Mouse (Mus musculus) stomach, embryonic 14.5 days (tissue): ENCODE results near the gene N4bp2. TPM values are rescaled to one million over a fixed set of nuclear protein-coding genes. Genes with fewer than 3 reads are reported as not detected.

Experiments
- ATAC-seq: fragments of 200-750 bp; cut with Nextera tagmentation; 2 replicates; pipeline ENCODE4 v1.8.0; 2017; ENCODE audit warnings: low read depth, moderate TSS enrichment; ENCODE audit not compliant: insufficient number of reproducible peaks, insufficient read depth, low FRiP score
- H3K27ac ChIP-seq: fragments of 300-500 bp; sonication (generic); 2 replicates; pipeline ENCODE4 v1.5.1; 2014; ENCODE audit warnings: mild to moderate bottlenecking, low read length, moderate library complexity, mixed read lengths
- H3K27me3 ChIP-seq: fragments of 300-500 bp; sonication (generic); 2 replicates; pipeline ENCODE4 v1.6.1; 2014; ENCODE audit warnings: low read length, control low read depth, mixed read lengths; ENCODE audit not compliant: control insufficient read depth, insufficient read depth
- H3K36me3 ChIP-seq: fragments of 300-500 bp; sonication (generic); 2 replicates; pipeline ENCODE4 v1.6.1; 2014; ENCODE audit warnings: mild to moderate bottlenecking, control low read depth, low read length, moderate library complexity, mixed read lengths; ENCODE audit not compliant: control insufficient read depth, insufficient read depth
- H3K4me1 ChIP-seq: fragments of 300-500 bp; sonication (generic); 2 replicates; pipeline ENCODE4 v1.6.1; 2014; ENCODE audit warnings: low read length, control low read depth, mixed read lengths; ENCODE audit not compliant: control insufficient read depth, insufficient read depth
- H3K4me2 ChIP-seq: fragments of 300-500 bp; sonication (generic); replicated peaks from 2 replicates; pipeline ENCODE4 v1.6.1; 2014; ENCODE audit warnings: low read depth, low read length, control low read depth
- H3K4me3 ChIP-seq: fragments of 300-500 bp; sonication (generic); 2 replicates; pipeline ENCODE4 v1.5.1; 2014; ENCODE audit warnings: low read depth, low read length, control low read depth
- H3K9ac ChIP-seq: fragments of 300-500 bp; sonication (generic); replicated peaks from 2 replicates; pipeline ENCODE4 v1.6.1; 2014; ENCODE audit warnings: low read depth, mild to moderate bottlenecking, control low read depth, low read length, moderate library complexity, mixed read lengths
- H3K9me3 ChIP-seq: fragments of 300-500 bp; sonication (generic); 2 replicates; pipeline ENCODE4 v1.6.1; 2016; ENCODE audit warnings: low read depth, low read length, control low read depth; ENCODE audit not compliant: control insufficient read depth
- WGBS: fragments of 180-500 bp; shearing (Covaris S2); extraction: QIAGEN DNeasy Blood & Tissue Kit; methylation state at CpG from one replicate; pipeline ENCODE4 v1.1.7; 2014; 5-methylcytosine and 5-hydroxymethylcytosine counted together
- polyA plus RNA-seq: library from polyadenylated mRNA; unstranded; fragments of >200 nt; fragmentation: Nextera tagmentation; extraction: Ambion mirVana; gene quantifications from 2 replicates; pipeline ENCODE4 v1.2.1, GENCODE M21; 2014

The N4bp2 gene
- polyA plus RNA-seq, 1 experiment from 2014 or later = 48.0 TPM

DNA sequence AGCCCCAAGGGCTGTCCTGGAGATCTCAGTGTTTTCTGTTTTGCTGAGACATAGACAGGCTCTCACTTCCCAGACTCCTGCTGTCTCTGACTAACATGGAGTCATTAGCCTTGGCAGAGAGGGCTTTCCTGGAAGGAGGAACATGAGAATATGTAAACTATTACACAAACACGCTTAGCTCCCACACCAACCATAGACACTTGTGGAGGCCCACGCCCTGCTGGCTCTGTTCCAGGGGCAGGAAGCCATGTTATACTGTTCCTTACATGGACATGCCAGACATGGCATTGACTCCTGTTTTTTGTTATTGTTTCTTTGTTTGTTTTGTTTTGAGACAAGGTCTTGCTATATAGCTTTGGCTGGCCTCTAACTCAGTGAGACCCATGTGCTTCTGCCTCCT, 27.7 kb upstream of the N4bp2 start:
- Histone ChIP-seq H3K4me2 (no peak overlapping the region), H3K36me3 (no peaks in the 10 kb centered on the region), H3K27ac (no peak overlapping the region), H3K9ac (no peak overlapping the region), H3K4me3 (no peak overlapping the region), H3K27me3 (no peaks in the 10 kb centered on the region), H3K4me1 (no peaks in the 10 kb centered on the region), H3K9me3 (no peaks in the 10 kb centered on the region)
- no peak for ATAC-seq
- WGBS = 80% methylated on average over 2 of the region's 2 CpGs

DNA sequence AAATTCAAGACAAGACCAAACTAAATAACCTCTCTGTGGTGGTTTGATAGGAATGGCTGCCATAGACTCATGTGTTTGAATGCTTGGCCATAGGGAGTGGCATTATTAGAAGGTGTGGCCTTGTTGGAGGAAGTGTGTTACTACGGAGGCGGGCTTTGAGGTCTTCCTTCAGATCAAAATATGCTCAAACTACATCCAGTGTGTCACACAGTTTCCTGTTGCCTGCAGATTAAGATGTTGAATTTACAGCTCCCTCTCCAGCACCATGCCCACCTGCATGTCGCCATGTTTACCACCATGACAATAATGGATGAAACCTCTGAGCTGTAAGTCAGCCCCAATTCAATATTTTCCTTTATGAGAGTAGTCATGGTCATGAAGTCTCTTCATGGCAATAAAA, 24.0 kb upstream of the N4bp2 start:
- no peak overlapping the region for H3K9ac ChIP-seq
- H3K36me3 ChIP-seq = no peaks in the 10 kb centered on the region
- H3K9me3 ChIP-seq = no peaks in the 10 kb centered on the region
- no peaks in the 10 kb centered on the region for H3K4me1 ChIP-seq
- H3K4me2 ChIP-seq = no peak overlapping the region
- H3K4me3 ChIP-seq = no peak overlapping the region
- no peak overlapping the region for H3K27ac ChIP-seq
- WGBS = 91% methylated on average over 3 of the region's 3 CpGs
- H3K27me3 ChIP-seq = no peaks in the 10 kb centered on the region
- ATAC-seq = no peak

DNA sequence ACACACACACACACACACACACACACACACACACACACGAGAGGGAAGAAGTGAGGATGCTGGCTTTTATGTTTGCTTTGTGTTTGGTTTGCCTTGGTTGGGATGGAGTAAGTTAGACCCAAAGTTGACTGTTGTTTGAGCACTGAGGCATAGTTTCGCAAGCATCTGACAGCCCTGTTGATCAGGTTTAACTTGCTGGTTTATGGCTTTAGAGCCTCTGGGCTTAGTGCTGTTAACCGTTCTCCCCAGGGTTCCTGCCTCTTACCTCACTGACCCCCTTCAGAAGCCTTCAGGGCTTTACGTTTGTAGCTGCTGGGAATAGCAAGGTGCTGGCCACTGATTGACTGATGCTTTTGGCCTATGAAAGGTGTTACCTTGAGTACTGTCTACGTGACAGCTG, 16.4 kb upstream of the N4bp2 start:
- no peak for ATAC-seq
- Histone ChIP-seq H3K9ac (no peak overlapping the region), H3K27me3 (no peaks in the 10 kb centered on the region), H3K4me2 (no peak overlapping the region), H3K4me1 (no peaks in the 10 kb centered on the region), H3K36me3 (no peaks in the 10 kb centered on the region), H3K9me3 (no peaks in the 10 kb centered on the region), H3K4me3 (no peak overlapping the region), H3K27ac (no peak overlapping the region)
- 70% methylated on average over 5 of the region's 5 CpGs for WGBS

DNA sequence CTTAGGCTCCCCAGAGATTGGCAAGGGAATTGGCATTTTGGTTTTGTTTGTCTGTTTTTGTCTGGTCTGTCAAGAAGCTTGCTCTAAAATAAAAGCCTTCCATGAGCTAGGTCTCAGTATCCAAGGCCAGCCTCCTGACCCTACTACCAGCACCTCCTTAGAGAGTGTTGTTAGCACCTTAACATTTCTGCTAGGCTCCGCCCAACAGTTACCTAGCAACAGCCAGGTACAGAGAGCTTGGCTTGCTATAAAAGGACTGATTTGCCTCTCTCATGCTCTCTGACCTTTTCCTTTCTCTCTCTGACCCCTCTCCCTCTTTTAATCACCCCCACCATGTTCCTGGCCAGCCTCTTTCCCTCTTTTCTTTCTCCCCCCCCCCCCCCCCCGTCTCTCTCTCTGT, 14.9 kb upstream of the N4bp2 start:
- no peaks in the 10 kb centered on the region for H3K36me3 ChIP-seq
- no peak overlapping the region for H3K4me3 ChIP-seq
- H3K27me3 ChIP-seq = no peaks in the 10 kb centered on the region
- no peak for ATAC-seq
- no peak overlapping the region for H3K9ac ChIP-seq
- no peaks in the 10 kb centered on the region for H3K9me3 ChIP-seq
- 59% methylated on average over 2 of the region's 2 CpGs for WGBS
- no peaks in the 10 kb centered on the region for H3K4me1 ChIP-seq
- H3K4me2 ChIP-seq = no peak overlapping the region
- H3K27ac ChIP-seq = no peak overlapping the region

DNA sequence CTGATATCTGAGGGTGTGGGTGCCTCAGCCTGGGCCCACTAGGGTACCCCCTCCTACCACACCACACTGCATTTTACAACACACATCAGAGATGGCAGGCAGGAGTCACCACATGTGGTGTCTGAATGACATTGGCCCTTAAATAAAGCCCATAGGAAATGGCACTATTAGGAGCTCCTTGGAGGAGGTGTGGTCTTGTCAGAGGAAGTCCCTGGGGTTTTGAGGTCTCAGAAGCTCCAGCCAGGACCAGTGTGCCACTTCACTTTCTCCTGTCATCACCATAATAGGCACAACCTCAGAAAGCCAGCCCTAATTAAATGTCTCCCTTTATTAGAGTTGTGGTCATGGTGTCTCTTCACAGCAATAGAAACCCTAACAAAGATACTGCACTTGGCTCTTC, 14.4 kb upstream of the N4bp2 start:
- Histone ChIP-seq H3K27ac (no peak overlapping the region), H3K27me3 (no peaks in the 10 kb centered on the region), H3K4me1 (no peaks in the 10 kb centered on the region), H3K9me3 (no peaks in the 10 kb centered on the region), H3K9ac (no peak overlapping the region), H3K4me2 (no peak overlapping the region), H3K4me3 (no peak overlapping the region), H3K36me3 (no peaks in the 10 kb centered on the region)
- ATAC-seq = no peak

DNA sequence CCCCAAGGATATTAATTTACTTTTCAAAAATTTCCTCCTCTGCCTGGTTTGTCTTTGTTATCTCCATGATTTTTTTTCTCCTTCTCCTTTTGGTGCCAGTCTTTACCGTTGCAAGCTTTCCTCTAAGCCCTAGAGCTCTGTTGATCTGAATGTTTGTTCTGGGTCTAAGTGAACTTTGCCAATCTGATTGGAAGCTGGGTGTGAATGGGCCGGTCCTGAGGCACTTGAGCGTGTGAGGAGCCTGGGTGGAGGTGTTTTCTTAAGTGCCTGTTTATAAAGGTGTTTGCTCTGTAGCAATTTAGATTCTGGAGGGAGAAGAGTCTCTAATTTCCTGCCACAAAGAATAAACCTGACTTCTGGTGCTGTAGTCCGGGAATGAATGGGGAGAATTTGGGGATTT, 11.3 kb upstream of the N4bp2 start:
- Histone ChIP-seq H3K4me3 (no peak overlapping the region), H3K4me2 (no peak overlapping the region), H3K9me3 (no peaks in the 10 kb centered on the region), H3K36me3 (no peaks in the 10 kb centered on the region), H3K4me1 (no peaks in the 10 kb centered on the region), H3K9ac (no peak overlapping the region), H3K27ac (no peak overlapping the region), H3K27me3 (no peaks in the 10 kb centered on the region)
- WGBS = 21% methylated on average over 4 of the region's 4 CpGs
- peak; percentile 67; the same call in 1 of the 2 replicates for ATAC-seq

DNA sequence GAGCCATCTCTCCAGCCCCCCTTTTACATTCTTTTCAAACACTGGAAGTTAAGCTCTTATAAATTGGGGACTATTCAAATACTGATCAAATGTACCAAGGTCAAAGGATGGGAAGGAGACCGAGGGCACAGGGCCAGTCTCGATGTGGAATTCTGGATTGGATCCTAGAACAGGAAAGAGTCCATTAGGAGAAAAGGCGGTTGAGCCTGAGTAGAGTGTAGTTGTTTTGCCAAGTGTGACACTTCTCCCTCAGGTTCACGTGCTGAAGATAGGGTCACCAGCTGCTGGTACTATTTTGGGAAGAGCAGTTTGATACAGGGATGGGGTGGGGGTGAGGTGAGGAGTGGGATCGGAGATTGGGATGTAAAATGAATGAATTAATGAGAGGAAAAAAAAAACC, 7.5 kb upstream of the N4bp2 start:
- Histone ChIP-seq H3K4me2 (no peak overlapping the region), H3K9me3 (no peaks in the 10 kb centered on the region)
- 90% methylated on average over 5 of the region's 5 CpGs for WGBS

DNA sequence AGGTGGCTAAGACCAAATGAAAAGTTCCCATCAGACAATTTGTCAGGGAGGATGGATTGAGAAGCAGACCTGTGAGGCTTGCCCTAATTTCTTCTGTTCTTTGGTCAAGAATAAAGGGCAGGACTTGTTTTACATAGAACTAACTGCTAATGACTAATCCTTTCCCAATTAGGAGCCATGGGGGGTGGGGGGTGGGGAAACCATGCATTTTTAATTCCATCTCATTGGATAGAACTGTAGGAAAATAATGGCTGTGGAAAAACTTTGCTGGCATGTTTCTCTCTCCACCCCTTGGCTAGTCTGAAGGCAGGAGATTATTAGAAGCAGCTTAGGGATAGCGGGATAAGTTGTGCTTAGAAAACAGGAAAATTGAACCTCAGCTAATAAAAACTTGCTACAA, 6.2 kb upstream of the N4bp2 start:
- Histone ChIP-seq H3K9ac (no peak overlapping the region), H3K27ac (no peak overlapping the region), H3K4me2 (no peak overlapping the region), H3K4me3 (no peak overlapping the region), H3K9me3 (no peaks in the 10 kb centered on the region), H3K36me3 (no peaks in the 10 kb centered on the region), H3K27me3 (no peaks in the 10 kb centered on the region), H3K4me1 (peaks cover 3% of the 10 kb centered on the region; the same call in 1 of the 2 replicates)
- WGBS = 91% methylated on average over 1 of the region's 1 CpGs
- ATAC-seq = no peak

More for the DNA sequence above, 7.5 kb upstream of the N4bp2 start:
- Histone ChIP-seq H3K4me1 (no peaks in the 10 kb centered on the region), H3K4me3 (no peak overlapping the region), H3K27ac (no peak overlapping the region), H3K36me3 (no peaks in the 10 kb centered on the region), H3K9ac (no peak overlapping the region), H3K27me3 (no peaks in the 10 kb centered on the region)
- ATAC-seq = no peak

DNA sequence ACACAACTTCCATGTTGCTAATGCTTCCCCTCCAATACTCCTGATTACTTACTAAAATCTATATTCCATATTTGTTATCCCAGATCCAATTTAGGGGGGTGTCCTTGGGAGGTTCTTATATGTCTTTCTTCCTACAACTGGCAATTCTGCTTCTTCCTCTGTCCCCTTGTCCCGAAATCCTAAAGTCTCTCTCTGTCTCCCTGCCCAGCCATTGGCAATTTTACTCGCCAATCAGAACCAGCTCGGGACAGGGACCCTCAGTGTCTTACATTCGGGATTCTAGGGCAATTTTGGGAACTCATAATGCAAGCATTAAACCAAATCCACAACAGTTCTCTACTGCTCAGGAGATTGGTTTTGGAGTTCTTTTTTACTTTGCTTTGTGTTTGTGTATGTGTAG, 3.3 kb upstream of the N4bp2 start:
- WGBS = 90% methylated on average over 4 of the region's 4 CpGs
- Histone ChIP-seq H3K4me1 (peaks cover 3% of the 10 kb centered on the region; the same call in 1 of the 2 replicates), H3K9me3 (no peaks in the 10 kb centered on the region), H3K4me3 (no peak overlapping the region), H3K36me3 (no peaks in the 10 kb centered on the region), H3K27ac (no peak overlapping the region), H3K27me3 (no peaks in the 10 kb centered on the region), H3K4me2 (no peak overlapping the region), H3K9ac (no peak overlapping the region)
- ATAC-seq = no peak
